Mouse (Mus musculus): ENCODE results near the gene Zfand3.

DNA sequence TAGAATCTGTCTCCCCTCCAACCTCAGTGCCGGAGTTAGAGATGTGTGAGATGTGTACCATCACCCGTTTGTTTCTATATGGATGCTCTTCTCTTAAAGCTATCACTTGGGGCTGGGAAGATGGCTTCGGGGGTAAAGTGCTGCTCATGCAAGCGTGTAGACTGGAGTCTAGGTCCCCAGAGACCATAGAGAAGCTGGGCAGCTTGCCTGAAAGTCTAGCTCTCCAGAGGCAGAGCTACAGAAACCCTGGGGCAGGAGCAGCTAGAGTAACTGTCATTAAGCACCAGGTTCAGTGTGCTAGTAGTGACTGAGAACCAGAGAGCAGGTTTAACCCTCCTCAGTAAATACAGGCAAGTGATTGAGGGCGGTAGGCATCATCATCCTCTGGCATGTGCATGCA, 51.7 kb downstream of the Zfand3 start:
- no peak for TF ChIP-seq CTCF (IDR thresholded peaks at IDR 0.05; ENCODE audit: insufficient read depth, low read depth, low read length)
- TF ChIP-seq POLR2A (IDR thresholded peaks at IDR 0.05; ENCODE audit: insufficient read depth, low read depth, low read length) = no peak

All from olfactory bulb, adult 2 months (tissue).